Mouse (Mus musculus): Measurements from ENCODE around the gene Kdm1a.

The Kdm1a gene

DNA sequence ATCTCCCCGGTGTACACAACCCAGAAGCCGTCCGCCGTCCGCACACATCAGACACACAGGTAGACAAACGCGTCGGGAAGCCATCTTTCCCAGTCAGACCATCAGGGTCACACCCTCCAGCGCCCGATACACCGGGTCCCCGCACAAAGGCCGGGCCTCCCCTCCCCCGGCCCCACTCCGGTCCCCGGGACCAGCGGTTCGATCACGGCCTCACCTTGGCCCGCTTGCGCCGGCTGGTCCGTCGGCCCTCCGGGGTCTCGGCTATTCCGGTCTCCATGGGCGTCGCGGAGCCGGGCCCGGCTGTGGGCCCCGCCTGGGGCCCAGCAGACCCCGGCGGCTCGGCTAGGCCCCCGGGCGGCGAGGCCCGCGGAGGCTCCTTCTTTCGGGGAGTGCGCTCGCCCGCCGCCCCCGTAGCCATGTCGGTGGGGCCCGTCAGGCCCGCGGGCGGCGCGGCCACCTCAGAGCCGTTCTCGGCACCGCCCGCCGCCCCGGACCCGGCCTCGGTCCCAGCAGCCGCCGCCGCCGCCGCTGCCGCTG lies 437 bp downstream of the Kdm1a start:
- DNase-seq (ENCODE audit: low spot score), result peak; percentile 48

- peak; percentile 43 for DNase-seq (ENCODE audit: low spot score)
These were observed 1.0 kb downstream of the Kdm1a start for GRCm38 (mm10) chr4:136601476-136601875.

DNA sequence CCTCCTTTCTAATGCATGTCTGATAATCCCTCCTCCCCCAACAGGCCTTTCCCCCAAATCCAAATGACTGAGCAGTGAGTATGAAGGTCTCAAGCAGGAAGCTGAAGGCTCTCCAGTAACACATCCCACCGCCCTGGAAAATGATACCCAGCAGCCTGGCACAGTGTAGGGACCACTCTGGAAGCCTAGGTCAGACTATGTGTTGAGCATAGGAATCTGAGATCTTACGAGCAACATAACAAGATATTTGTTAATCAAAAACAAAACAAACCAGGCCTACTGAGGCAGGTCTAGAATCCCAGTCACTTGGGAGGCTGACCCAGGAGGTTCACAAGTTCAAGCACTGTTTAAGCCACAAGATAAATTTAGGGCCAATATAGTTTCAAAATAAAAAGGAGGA lies 2.0 kb downstream of the Kdm1a start:
- no peak for DNase-seq (ENCODE audit: low spot score)

- DNase-seq (ENCODE audit: low spot score), result no peak
These were observed 2.7 kb downstream of the Kdm1a start for GRCm38 (mm10) chr4:136599869-136600268.

DNA sequence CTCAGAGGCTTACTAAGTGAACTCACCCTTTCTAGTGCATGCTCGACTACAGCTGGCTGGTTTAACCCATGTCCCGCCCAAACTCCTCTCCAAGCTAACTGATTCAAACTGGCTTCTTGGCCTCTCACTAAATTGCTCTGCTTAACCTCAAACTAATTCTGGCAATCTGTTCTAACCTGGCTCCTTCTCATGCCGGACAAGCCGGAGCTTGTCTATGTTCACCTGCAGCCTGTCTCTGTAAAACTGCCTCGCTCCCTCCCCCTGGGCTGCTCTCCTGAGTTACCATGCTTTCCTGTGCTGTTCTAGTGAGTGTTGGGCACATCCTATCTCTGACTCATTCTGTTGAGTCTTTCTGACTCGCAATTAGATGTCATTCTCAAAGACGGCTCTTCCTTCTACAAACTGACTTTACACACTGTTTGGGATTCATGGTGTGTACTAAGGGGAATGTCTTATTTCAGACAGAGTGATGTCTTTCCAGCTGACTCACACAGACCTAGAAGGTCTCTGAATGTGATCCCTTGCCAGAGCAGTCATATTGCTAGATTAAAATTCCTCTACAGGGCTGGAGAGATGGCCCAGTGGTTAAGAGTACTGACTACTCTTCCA lies 4.2 kb downstream of the Kdm1a start:
- no peak for DNase-seq (ENCODE audit: low spot score)

- no peak for DNase-seq (ENCODE audit: low spot score)
These were observed 7.3 kb downstream of the Kdm1a start for GRCm38 (mm10) chr4:136595221-136595620.

DNA sequence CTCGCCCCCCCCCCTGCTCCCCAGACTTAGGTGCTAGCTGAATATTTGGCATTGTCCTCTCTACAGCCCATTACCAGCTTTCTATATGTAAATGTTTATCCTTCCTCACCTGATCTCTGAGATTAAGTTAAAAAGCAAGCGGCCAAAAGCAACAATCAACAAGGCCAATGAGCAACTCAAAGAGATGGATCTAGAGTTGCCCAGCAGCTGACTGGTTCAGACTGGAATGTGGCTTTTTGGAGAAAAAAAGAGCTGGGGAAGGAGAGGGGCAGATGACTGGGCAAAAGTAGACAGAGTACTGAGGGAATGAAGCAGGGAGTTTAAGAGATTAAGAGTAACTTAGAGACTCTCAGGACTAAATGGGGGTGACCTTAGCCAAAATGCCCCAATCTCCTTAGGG lies 8.5 kb downstream of the Kdm1a start:
- no peak for DNase-seq (ENCODE audit: low spot score)

DNA sequence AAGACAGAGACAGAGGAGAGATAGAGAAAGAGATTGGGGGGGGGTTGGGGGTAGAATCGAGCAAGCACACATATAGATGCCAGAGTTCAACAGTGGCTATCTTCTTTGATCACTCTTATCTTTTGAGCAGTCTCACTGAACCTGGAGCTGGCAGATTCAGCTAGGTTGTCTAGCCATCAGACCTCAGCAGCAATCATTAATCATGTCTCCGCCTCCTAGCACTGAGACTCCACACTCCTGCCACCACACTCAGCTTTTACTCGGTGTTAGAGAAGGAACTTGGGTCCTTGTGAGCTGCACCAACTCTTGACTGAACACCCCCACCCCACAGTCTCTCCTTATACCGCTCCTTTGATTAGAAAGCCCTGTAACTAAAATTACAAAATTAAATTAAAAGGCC lies 10.4 kb downstream of the Kdm1a start:
- DNase-seq (ENCODE audit: low spot score), result no peak

GRCm38 (mm10) chr4:136588003-136588402 lies 14.5 kb downstream of the Kdm1a start:
- DNase-seq (ENCODE audit: low spot score), result no peak

GRCm38 (mm10) chr4:136587221-136587827 lies 15.2 kb downstream of the Kdm1a start:
- no peak for DNase-seq (ENCODE audit: low spot score)

GRCm38 (mm10) chr4:136581885-136582284 lies 20.6 kb downstream of the Kdm1a start:
- no peak for DNase-seq (ENCODE audit: low spot score)

- DNase-seq (ENCODE audit: low spot score), result no peak
These were observed 32.5 kb downstream of the Kdm1a start for GRCm38 (mm10) chr4:136569998-136570397.

GRCm38 (mm10) chr4:136568629-136569028 lies 33.9 kb downstream of the Kdm1a start:
- no peak for DNase-seq (ENCODE audit: low spot score)

GRCm38 (mm10) chr4:136562755-136563154 lies 39.8 kb downstream of the Kdm1a start:
- no peak for DNase-seq (ENCODE audit: low spot score)

DNA sequence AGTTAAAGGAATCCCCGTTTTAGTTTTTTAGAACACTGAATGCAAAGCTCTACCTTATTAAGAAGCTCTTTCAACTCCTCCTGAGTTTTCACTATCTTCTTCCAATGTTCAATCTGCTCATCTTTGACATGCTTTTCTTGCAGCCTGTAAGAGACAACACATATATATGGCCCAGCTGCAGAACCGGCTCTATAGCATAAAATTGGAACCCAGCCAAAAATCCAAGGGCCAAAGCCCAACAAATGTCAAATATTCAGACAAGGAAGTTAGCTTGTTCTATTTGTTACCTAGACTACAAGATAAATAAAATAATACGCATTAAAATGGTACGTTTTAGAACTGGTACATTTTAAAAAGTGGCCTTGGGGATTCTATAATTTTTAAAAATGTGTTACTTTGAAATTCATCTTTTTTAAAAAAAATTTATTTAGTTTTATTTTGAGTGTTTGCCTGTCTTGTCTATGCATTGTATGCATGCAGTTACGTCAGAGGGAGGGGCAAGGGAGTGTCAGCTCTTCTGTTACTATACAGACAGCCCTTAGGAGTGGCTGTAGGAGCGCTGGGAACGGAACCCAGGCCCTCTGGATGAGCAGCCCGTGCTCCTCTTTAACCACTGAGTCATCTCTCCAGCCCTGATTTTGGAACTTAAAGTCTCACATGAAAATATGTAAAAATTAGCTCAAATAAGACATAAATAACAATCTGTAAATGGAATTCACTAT lies 42.1 kb downstream of the Kdm1a start:
- no peak for DNase-seq (ENCODE audit: low spot score)

DNA sequence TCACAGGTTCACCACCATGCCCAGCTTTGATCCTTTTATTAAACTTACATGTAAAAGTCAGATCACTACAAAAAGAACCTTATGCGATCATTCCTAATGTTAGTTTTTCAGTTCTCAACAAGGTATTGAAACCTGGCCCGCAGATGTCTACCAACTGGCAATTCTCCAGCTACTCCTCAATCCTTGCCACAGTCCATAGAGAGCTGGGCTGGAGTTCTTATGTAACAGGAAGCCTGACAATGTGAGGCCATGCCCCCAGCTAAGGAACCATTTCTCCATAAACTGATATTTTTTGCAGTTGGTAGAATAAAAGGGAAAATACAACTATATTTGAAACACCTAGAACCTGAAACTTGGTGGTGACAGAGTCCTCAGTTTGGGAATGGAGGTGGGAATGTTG lies 42.8 kb downstream of the Kdm1a start:
- no peak for DNase-seq (ENCODE audit: low spot score)

- no peak for DNase-seq (ENCODE audit: low spot score)
These were observed 44.9 kb downstream of the Kdm1a start for GRCm38 (mm10) chr4:136557638-136558037.

GRCm38 (mm10) chr4:136553108-136553507 lies 49.4 kb downstream of the Kdm1a start:
- no peak for DNase-seq (ENCODE audit: low spot score)

- DNase-seq (ENCODE audit: low spot score), result no peak
These were observed 54.1 kb downstream of the Kdm1a start for GRCm38 (mm10) chr4:136548381-136548801.

GRCm38 (mm10) chr4:136547721-136548120 lies 54.8 kb downstream of the Kdm1a start:
- no peak for DNase-seq (ENCODE audit: low spot score)

- no peak for DNase-seq (ENCODE audit: low spot score)
These were observed 56.1 kb downstream of the Kdm1a start for GRCm38 (mm10) chr4:136546279-136547045.

- DNase-seq (ENCODE audit: low spot score), result no peak
These were observed 57.4 kb downstream of the Kdm1a start for GRCm38 (mm10) chr4:136545151-136545550.
